Mouse (Mus musculus) midbrain, embryonic 10.5 days (tissue): ENCODE data around the gene Gsg1. TPM values are rescaled to one million over a fixed set of nuclear protein-coding genes. Genes with fewer than 3 reads are reported as not detected.

Experiments used
- DNase-seq: peaks from one replicate; pipeline ENCODE4 v3.0.0-alpha.2; 2017; ENCODE audit warnings: low spot score
- H3K27ac ChIP-seq: fragments of 300-500 bp; sonication (generic); replicated peaks from 2 replicates; pipeline ENCODE4 v1.5.1; 2016; ENCODE audit warnings: mild to moderate bottlenecking
- H3K27me3 ChIP-seq: fragments of 300-500 bp; sonication (generic); 2 replicates; pipeline ENCODE4 v1.6.1; 2016; ENCODE audit warnings: low read depth, mild to moderate bottlenecking; ENCODE audit not compliant: poor library complexity, severe bottlenecking
- H3K36me3 ChIP-seq: fragments of 300-500 bp; sonication (generic); 2 replicates; pipeline ENCODE4 v1.6.1; 2016; ENCODE audit warnings: mild to moderate bottlenecking, moderate library complexity
- H3K4me1 ChIP-seq: fragments of 300-500 bp; sonication (generic); 2 replicates; pipeline ENCODE4 v1.6.1; 2016
- H3K4me3 ChIP-seq: fragments of 300-500 bp; sonication (generic); 2 replicates; pipeline ENCODE4 v1.5.1; 2016; ENCODE audit warnings: mild to moderate bottlenecking, moderate library complexity
- H3K9me3 ChIP-seq: fragments of 300-500 bp; sonication (generic); replicated peaks from 2 replicates; pipeline ENCODE4 v1.6.1; 2016; ENCODE audit warnings: mild to moderate bottlenecking
- WGBS: fragments of 180-500 bp; shearing (Covaris S2); methylation state at CpG from one replicate; pipeline ENCODE4 v1.1.7; 2016; 5-methylcytosine and 5-hydroxymethylcytosine counted together
- polyA plus RNA-seq: library from polyadenylated mRNA; unstranded; fragments of >200 nt; fragmentation: Nextera tagmentation; extraction: Ambion mirVana; gene quantifications from 2 replicates; pipeline ENCODE4 v1.2.1, GENCODE M21; 2016

The Gsg1 gene
- polyA plus RNA-seq, 1 experiment from 2014 or later = 0.09 TPM

GRCm38 (mm10) chr6:135230586-135230985, 23.6 kb downstream of the Gsg1 start:
- Histone ChIP-seq H3K27ac (no peak overlapping the region), H3K4me1 (peaks cover 17% of the 10 kb centered on the region), H3K27me3 (no peaks in the 10 kb centered on the region), H3K36me3 (peaks cover 37% of the 10 kb centered on the region), H3K4me3 (no peak overlapping the region), H3K9me3 (no peaks in the 10 kb centered on the region)
- no peak for DNase-seq
- WGBS = 90% methylated on average over 6 of the region's 6 CpGs

- Histone ChIP-seq H3K9me3 (no peaks in the 10 kb centered on the region), H3K27ac (peak overlapping the region; percentile 57), H3K36me3 (peaks cover 28% of the 10 kb centered on the region), H3K4me3 (no peak overlapping the region), H3K27me3 (no peaks in the 10 kb centered on the region), H3K4me1 (peaks cover 28% of the 10 kb centered on the region)
- WGBS = 48% methylated on average over 10 of the region's 10 CpGs
- DNase-seq = peak; percentile 36
Observed at GRCm38 (mm10) chr6:135228465-135228941, 25.6 kb downstream of the Gsg1 start.

- Histone ChIP-seq H3K36me3 (peaks cover 20% of the 10 kb centered on the region), H3K9me3 (no peaks in the 10 kb centered on the region), H3K27ac (no peak overlapping the region; the same call in 1 of the 2 replicates), H3K27me3 (no peaks in the 10 kb centered on the region), H3K4me3 (no peak overlapping the region), H3K4me1 (peaks cover 23% of the 10 kb centered on the region)
- DNase-seq = no peak
- WGBS = 71% methylated on average over 6 of the region's 6 CpGs
Observed at GRCm38 (mm10) chr6:135223786-135224416, 30.2 kb downstream of the Gsg1 start.

- no peak overlapping the region for H3K4me3 ChIP-seq
- no peak for DNase-seq
- 93% methylated on average over 5 of the region's 5 CpGs for WGBS
- H3K27me3 ChIP-seq = no peaks in the 10 kb centered on the region
- H3K4me1 ChIP-seq = peaks cover 13% of the 10 kb centered on the region; the same call in 1 of the 2 replicates
- no peak overlapping the region for H3K27ac ChIP-seq
- H3K36me3 ChIP-seq = peaks cover 14% of the 10 kb centered on the region
- no peaks in the 10 kb centered on the region for H3K9me3 ChIP-seq
Observed at GRCm38 (mm10) chr6:135219916-135220315, 34.2 kb downstream of the Gsg1 start.

- no peaks in the 10 kb centered on the region for H3K9me3 ChIP-seq
- peaks cover 25% of the 10 kb centered on the region for H3K36me3 ChIP-seq
- WGBS = 85% methylated on average over 8 of the region's 8 CpGs
- no peaks in the 10 kb centered on the region for H3K27me3 ChIP-seq
- DNase-seq = no peak
- H3K4me1 ChIP-seq = peaks cover under 1% of the 10 kb centered on the region; the same call in 1 of the 2 replicates
- no peak overlapping the region for H3K27ac ChIP-seq
- no peak overlapping the region for H3K4me3 ChIP-seq
Observed at GRCm38 (mm10) chr6:135218330-135218729, 35.8 kb downstream of the Gsg1 start.

GRCm38 (mm10) chr6:135212666-135213065, 41.5 kb downstream of the Gsg1 start:
- no peak for DNase-seq
- no peaks in the 10 kb centered on the region; the same call in 1 of the 2 replicates for H3K27me3 ChIP-seq
- no peak overlapping the region for H3K27ac ChIP-seq
- no peak overlapping the region for H3K4me3 ChIP-seq
- H3K36me3 ChIP-seq = peaks cover 25% of the 10 kb centered on the region
- H3K9me3 ChIP-seq = no peaks in the 10 kb centered on the region
- 0 out of 2 replicates have a peak, but pooled peaks cover 2% of the 10 kb centered on the region for H3K4me1 ChIP-seq
- WGBS = 67% methylated on average over 2 of the region's 2 CpGs

GRCm38 (mm10) chr6:135211169-135211568, 43.0 kb downstream of the Gsg1 start:
- Histone ChIP-seq H3K27ac (no peak overlapping the region), H3K36me3 (peaks cover 19% of the 10 kb centered on the region), H3K4me1 (peaks cover 15% of the 10 kb centered on the region), H3K9me3 (no peaks in the 10 kb centered on the region), H3K4me3 (no peak overlapping the region), H3K27me3 (no peaks in the 10 kb centered on the region; the same call in 1 of the 2 replicates)
- no peak for DNase-seq
- 86% methylated on average over 7 of the region's 7 CpGs for WGBS

GRCm38 (mm10) chr6:135206909-135207308, 47.2 kb downstream of the Gsg1 start:
- Histone ChIP-seq H3K27me3 (no peaks in the 10 kb centered on the region; the same call in 1 of the 2 replicates), H3K4me3 (no peak overlapping the region), H3K9me3 (no peaks in the 10 kb centered on the region), H3K4me1 (peaks cover 21% of the 10 kb centered on the region), H3K27ac (no peak overlapping the region), H3K36me3 (peaks cover 7% of the 10 kb centered on the region)
- DNase-seq = no peak
- WGBS = 62% methylated on average over 8 of the region's 8 CpGs

- WGBS = 92% methylated on average over 4 of the region's 4 CpGs
- no peak overlapping the region for H3K4me3 ChIP-seq
- no peaks in the 10 kb centered on the region for H3K27me3 ChIP-seq
- no peaks in the 10 kb centered on the region for H3K9me3 ChIP-seq
- H3K36me3 ChIP-seq = peaks cover 7% of the 10 kb centered on the region
- no peak for DNase-seq
- H3K4me1 ChIP-seq = peaks cover 18% of the 10 kb centered on the region
- H3K27ac ChIP-seq = no peak overlapping the region
Observed at GRCm38 (mm10) chr6:135205802-135206201, 48.3 kb downstream of the Gsg1 start.

- Histone ChIP-seq H3K4me1 (peaks cover 18% of the 10 kb centered on the region), H3K9me3 (no peaks in the 10 kb centered on the region), H3K27me3 (no peaks in the 10 kb centered on the region), H3K27ac (peak overlapping the region; percentile 13; the same call in 1 of the 2 replicates), H3K36me3 (peaks cover 7% of the 10 kb centered on the region), H3K4me3 (no peak overlapping the region)
- WGBS = 79% methylated on average over 4 of the region's 4 CpGs
- DNase-seq = no peak
Observed at GRCm38 (mm10) chr6:135204869-135205268, 49.3 kb downstream of the Gsg1 start.

- peaks cover 18% of the 10 kb centered on the region for H3K4me1 ChIP-seq
- H3K9me3 ChIP-seq = no peaks in the 10 kb centered on the region
- no peak overlapping the region for H3K27ac ChIP-seq
- H3K27me3 ChIP-seq = no peaks in the 10 kb centered on the region
- H3K4me3 ChIP-seq = no peak overlapping the region
- H3K36me3 ChIP-seq = 0 out of 2 replicates have a peak, but pooled peaks cover 3% of the 10 kb centered on the region
- 65% methylated on average over 6 of the region's 6 CpGs for WGBS
- DNase-seq = no peak
Observed at GRCm38 (mm10) chr6:135203737-135204136, 50.4 kb downstream of the Gsg1 start.

- WGBS = 88% methylated on average over 6 of the region's 6 CpGs
- DNase-seq = no peak
- no peak overlapping the region for H3K27ac ChIP-seq
Observed at GRCm38 (mm10) chr6:135202668-135203067, 51.5 kb downstream of the Gsg1 start.

More at GRCm38 (mm10) chr6:135202668-135203067, 51.5 kb downstream of the Gsg1 start:
- no peak overlapping the region for H3K4me3 ChIP-seq
- H3K27me3 ChIP-seq = peaks cover under 1% of the 10 kb centered on the region; the same call in 1 of the 2 replicates
- H3K4me1 ChIP-seq = peaks cover 27% of the 10 kb centered on the region
- H3K36me3 ChIP-seq = no peaks in the 10 kb centered on the region
- H3K9me3 ChIP-seq = no peaks in the 10 kb centered on the region
